8 mouse cellular contexts compared by ENCODE assay signal in the genomic region with DNA sequence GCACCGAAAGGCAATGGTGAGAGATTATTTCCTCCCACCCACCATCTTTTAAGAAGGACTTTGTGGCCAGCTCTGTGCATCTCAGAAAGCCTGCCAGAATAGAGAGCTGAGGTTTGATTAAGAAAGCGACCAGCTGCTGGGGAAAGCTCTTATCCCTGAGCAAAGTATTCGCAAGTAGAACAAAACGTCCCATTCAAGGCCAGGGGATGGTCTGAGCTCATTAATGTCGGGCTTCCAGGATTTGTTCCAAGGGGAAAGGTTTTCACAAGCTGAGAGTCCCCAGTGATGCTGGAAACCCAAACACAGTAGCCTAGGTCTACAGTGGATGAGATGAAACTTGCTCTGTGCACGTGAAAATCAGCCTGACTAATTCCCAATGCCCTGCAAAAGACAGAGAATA.
DNase-seq lines count a peak whose midpoint lies in the region; ATAC-seq and TF ChIP-seq lines count a peak whose summit lies in the region.

No protein-coding gene starts in this region.

- H3K27me3 ChIP-seq in forebrain, postnatal 0 days (ENCODE audit: insufficient read depth, low read length): no peaks in the 10 kb centered on the region
- no peaks in the 10 kb centered on the region for H3K27me3 ChIP-seq in lung, postnatal 0 days (replicated peaks; ENCODE audit: insufficient read depth, low read length)

- TF ChIP-seq CTCF in gastrocnemius, adult 2 months (IDR thresholded peaks at IDR 0.05): no peak
- TF ChIP-seq CTCF in forebrain, postnatal 0 days (IDR thresholded peaks at IDR 0.05; ENCODE audit: low read depth): no peak
- no peak for TF ChIP-seq CTCF in lung, postnatal 0 days (IDR thresholded peaks at IDR 0.05)

- H3K4me3 ChIP-seq in gastrocnemius, adult 2 months: no peak overlapping the region
- H3K4me3 ChIP-seq in forebrain, postnatal 0 days (ENCODE audit: low read depth, low read length): no peak overlapping the region
- H3K4me3 ChIP-seq in lung, postnatal 0 days (ENCODE audit: low read depth, low read length): no peak overlapping the region

- no peaks in the 10 kb centered on the region for H3K9me3 ChIP-seq in forebrain, postnatal 0 days (ENCODE audit: low read length)
- no peaks in the 10 kb centered on the region for H3K9me3 ChIP-seq in lung, postnatal 0 days (ENCODE audit: low read length)

- H3K9ac ChIP-seq in forebrain, postnatal 0 days: no peak overlapping the region
- H3K9ac ChIP-seq in lung, postnatal 0 days (replicated peaks; ENCODE audit: low read depth): no peak overlapping the region

- H3K27ac ChIP-seq in gastrocnemius, adult 2 months: peak overlapping the region; percentile 63
- 0 out of 2 replicates have a peak overlapping the region, but pooled peaks have one; percentile 23 for H3K27ac ChIP-seq in forebrain, postnatal 0 days (ENCODE audit: low read depth, low read length)
- peak overlapping the region; percentile 78; the same call in 1 of the 2 replicates for H3K27ac ChIP-seq in lung, postnatal 0 days (ENCODE audit: low read length)

- intact Hi-C loops in gastrocnemius, adult 2 months (cut with DNase I): no loop called here

- H3K36me3 ChIP-seq in forebrain, postnatal 0 days (ENCODE audit: insufficient read depth): no peaks in the 10 kb centered on the region; the same call in none of the 2 replicates
- 0 out of 2 replicates have a peak, but pooled peaks cover 3% of the 10 kb centered on the region for H3K36me3 ChIP-seq in lung, postnatal 0 days (ENCODE audit: insufficient read depth, low read length)

- no peak overlapping the region for H3K4me2 ChIP-seq in forebrain, postnatal 0 days (ENCODE audit: low read depth)
- H3K4me2 ChIP-seq in lung, postnatal 0 days (replicated peaks; ENCODE audit: low read depth, low read length): no peak overlapping the region

- peak; percentile 74 for TF ChIP-seq EP300 in lung, postnatal 0 days (IDR thresholded peaks at IDR 0.05)

- peak; percentile 70 for ATAC-seq in forebrain, postnatal 0 days
- peak; percentile 66 for ATAC-seq in lung, postnatal 0 days
- no peak for ATAC-seq in granulocyte monocyte progenitor cell, adult 5-6 weeks (replicated peaks; ENCODE audit: poor library complexity, severe bottlenecking)

- 9% methylated on average over 6 of the region's 6 CpGs for WGBS in forebrain, postnatal 0 days
- WGBS in lung, postnatal 0 days: 29% methylated on average over 6 of the region's 6 CpGs

- no peak for DNase-seq in gastrocnemius, adult 2 months
- DNase-seq in gastrocnemius, postnatal 10 days: no peak
- peak; percentile 34 for DNase-seq in brain, adult 2 months (ENCODE audit: low read depth, low spot score)
- peak; percentile 55 for DNase-seq in forebrain, postnatal 0 days
- peak; percentile 79 for DNase-seq in lung, postnatal 0 days (ENCODE audit: low spot score)
- no peak for DNase-seq in frontal cortex, postnatal 14 days (ENCODE audit: low spot score in 2 of 2)
- DNase-seq in spleen, postnatal 14 days (ENCODE audit: low spot score in 2 of 2): no peak

- no peaks in the 10 kb centered on the region for H3K4me1 ChIP-seq in forebrain, postnatal 0 days (ENCODE audit: insufficient read depth)
- H3K4me1 ChIP-seq in lung, postnatal 0 days (ENCODE audit: insufficient read depth, low read depth, low read length): 0 out of 2 replicates have a peak, but pooled peaks cover 5% of the 10 kb centered on the region

Comparison
In these comparisons a context has a peak if more than half of its experiments do, and no peak if none do; other contexts are left out.
1. DNase-seq: peak in brain, adult 2 months (single experiment), forebrain, postnatal 0 days (single experiment) and lung, postnatal 0 days (single experiment); none in gastrocnemius, adult 2 months (single experiment), gastrocnemius, postnatal 10 days (single experiment), frontal cortex, postnatal 14 days (0 of 2) and spleen, postnatal 14 days (0 of 2).
2. H3K27ac ChIP-seq: peak in every context shown above with its lines; median percentile 78 in lung, postnatal 0 days; 63 in gastrocnemius, adult 2 months; 23 in forebrain, postnatal 0 days.